Mouse (Mus musculus): ENCODE results near the gene Got1.

DNA sequence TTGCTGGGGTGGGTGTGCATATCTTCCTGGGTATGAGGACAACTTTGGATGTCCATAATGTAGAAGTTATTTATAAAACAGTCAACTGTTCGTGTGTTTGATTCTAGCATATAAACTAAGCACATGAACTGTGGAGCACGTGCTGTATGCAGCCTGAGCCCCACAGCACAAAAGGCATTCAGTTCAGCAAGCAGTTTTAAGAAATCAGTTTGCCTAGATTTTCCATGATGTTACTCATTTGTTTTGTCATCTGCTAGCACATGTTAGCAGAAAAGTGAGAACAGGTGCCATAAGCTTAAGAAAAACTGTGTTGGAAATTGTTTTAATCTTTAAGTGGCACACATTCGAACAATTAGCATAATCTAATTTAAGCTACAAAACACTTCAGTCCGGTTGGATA is 64.5 kb downstream of the Got1 start:
- TF ChIP-seq POLR2A (IDR thresholded peaks at IDR 0.05; ENCODE audit: insufficient read depth, low read depth, low read length) (no peak), EP300 (IDR thresholded peaks at IDR 0.05; ENCODE audit: insufficient read depth, low read depth, low read length) (no peak)

Measured in heart, adult 2 months (tissue).